Mouse (Mus musculus): Measurements from ENCODE around the gene Gm20388.

GRCm38 (mm10) chr8:122405146-122405805 is 2494.6 kb downstream of the Gm20388 start:
- TF ChIP-seq CTCF (IDR thresholded peaks at IDR 0.05; ENCODE audit: low read depth) (no peak), EP300 (IDR thresholded peaks at IDR 0.05; ENCODE audit: low read depth) (no peak)

All from liver, embryonic 14.5 days (tissue).